33 mouse cellular contexts compared by ENCODE assay signal in the genomic region with DNA sequence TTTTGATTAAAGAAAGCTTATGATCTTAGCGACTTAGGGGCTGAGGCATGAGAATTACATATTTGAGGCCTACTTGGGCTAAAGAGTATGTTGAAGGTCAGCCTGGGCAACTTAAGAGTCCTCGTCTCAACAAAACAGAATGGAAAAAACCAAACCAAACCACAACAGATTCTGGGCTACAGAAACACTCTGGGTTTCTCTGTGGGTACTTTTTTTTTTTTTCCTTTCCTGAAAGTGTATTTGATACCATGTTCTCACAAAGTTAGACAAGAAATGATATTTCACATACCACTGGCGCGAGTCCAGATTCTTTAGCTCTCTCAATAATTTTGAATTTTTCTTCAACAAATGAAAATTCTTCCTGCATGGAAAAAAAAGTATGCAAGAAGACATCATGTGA.
"Had no signal": no experiment of that assay in that cellular context is flagged by ENCODE, and none has a peak within 500 bp of the region (broad histone marks: within the 10 kb centered on the region; RNA-seq: fewer than 3 reads in every experiment).

No protein-coding gene starts in this region.

- H3K9me3 ChIP-seq: heart, embryonic 12.5 days; heart, embryonic 13.5 days; heart, embryonic 15.5 days; hindbrain, embryonic 10.5 days; hindbrain, embryonic 12.5 days; hindbrain, embryonic 13.5 days; hindbrain, embryonic 15.5 days; intestine, embryonic 15.5 days; kidney, embryonic 15.5 days had no signal

- H3K27me3 ChIP-seq: heart, embryonic 12.5 days; heart, embryonic 13.5 days; heart, embryonic 15.5 days; hindbrain, embryonic 12.5 days; hindbrain, embryonic 15.5 days; intestine, embryonic 15.5 days; kidney, embryonic 15.5 days had no signal

- H3K4me1 ChIP-seq: heart, embryonic 12.5 days; heart, embryonic 13.5 days; heart, embryonic 15.5 days; hindbrain, embryonic 10.5 days; hindbrain, embryonic 12.5 days; hindbrain, embryonic 15.5 days; intestine, embryonic 15.5 days; kidney, embryonic 15.5 days had no signal

- DNase-seq: heart, postnatal 10 days; heart, postnatal 14 days; heart, postnatal 36 days; heart, postnatal 4 days; kidney, adult 11 months; kidney, adult 18-20 months; kidney, adult 2 months; kidney, adult 8-10 months; kidney, adult 9 months; kidney, postnatal 10 days; kidney, postnatal 14 days; kidney, postnatal 25 days; kidney, postnatal 36 days; kidney, postnatal 4 days; layer of hippocampus, adult 9-11 months; layer of hippocampus, postnatal 36 days had no signal

- H3K9ac ChIP-seq: heart, embryonic 12.5 days; heart, embryonic 13.5 days; heart, embryonic 15.5 days; hindbrain, embryonic 12.5 days; hindbrain, embryonic 13.5 days; hindbrain, embryonic 14.5 days; hindbrain, embryonic 15.5 days; intestine, embryonic 15.5 days; kidney, embryonic 15.5 days had no signal

- H3K4me2 ChIP-seq: heart, embryonic 12.5 days; heart, embryonic 13.5 days; heart, embryonic 15.5 days; hindbrain, embryonic 12.5 days; hindbrain, embryonic 13.5 days; hindbrain, embryonic 14.5 days; hindbrain, embryonic 15.5 days; intestine, embryonic 15.5 days; kidney, embryonic 15.5 days had no signal

- ATAC-seq: hindbrain, postnatal 0 days; inflammation-experienced regulatory T-cells, adult 6 months; intestine, embryonic 15.5 days; intestine, embryonic 16.5 days; intestine, postnatal 0 days had no signal

- H3K27ac ChIP-seq: heart, embryonic 13.5 days; heart, embryonic 15.5 days; hindbrain, embryonic 10.5 days; hindbrain, embryonic 12.5 days; hindbrain, embryonic 13.5 days; hindbrain, embryonic 14.5 days; hindbrain, embryonic 15.5 days; hindbrain, postnatal 0 days; intestine, embryonic 15.5 days; kidney, embryonic 15.5 days; kidney, postnatal 0 days; layer of hippocampus, adult 2 months; left cerebral cortex, adult 2 months had no signal

- H3K4me3 ChIP-seq: heart, embryonic 12.5 days; heart, embryonic 13.5 days; heart, embryonic 15.5 days; hindbrain, embryonic 10.5 days; hindbrain, embryonic 12.5 days; hindbrain, embryonic 13.5 days; hindbrain, embryonic 15.5 days; intestine, embryonic 15.5 days; kidney, embryonic 15.5 days; layer of hippocampus, adult 2 months; left cerebral cortex, adult 2 months had no signal
